Mouse (Mus musculus) heart, adult 2 months (tissue): ENCODE data around the gene Shpk.

ENCODE experiments used
- CTCF ChIP-seq: fragments of 200-600 bp; IDR thresholded peaks from 2 replicates; pipeline ENCODE4 v1.8.1; 2022; ENCODE audit warnings: antibody characterized with exemption, mild to moderate bottlenecking, moderate library complexity
- POLR2A ChIP-seq: fragments of 200-500 bp; IDR thresholded peaks from 2 replicates; pipeline ENCODE4 v1.6.1; 2011; ENCODE audit warnings: mild to moderate bottlenecking, low read depth, low read length, control low read depth; ENCODE audit not compliant: insufficient read depth

DNA sequence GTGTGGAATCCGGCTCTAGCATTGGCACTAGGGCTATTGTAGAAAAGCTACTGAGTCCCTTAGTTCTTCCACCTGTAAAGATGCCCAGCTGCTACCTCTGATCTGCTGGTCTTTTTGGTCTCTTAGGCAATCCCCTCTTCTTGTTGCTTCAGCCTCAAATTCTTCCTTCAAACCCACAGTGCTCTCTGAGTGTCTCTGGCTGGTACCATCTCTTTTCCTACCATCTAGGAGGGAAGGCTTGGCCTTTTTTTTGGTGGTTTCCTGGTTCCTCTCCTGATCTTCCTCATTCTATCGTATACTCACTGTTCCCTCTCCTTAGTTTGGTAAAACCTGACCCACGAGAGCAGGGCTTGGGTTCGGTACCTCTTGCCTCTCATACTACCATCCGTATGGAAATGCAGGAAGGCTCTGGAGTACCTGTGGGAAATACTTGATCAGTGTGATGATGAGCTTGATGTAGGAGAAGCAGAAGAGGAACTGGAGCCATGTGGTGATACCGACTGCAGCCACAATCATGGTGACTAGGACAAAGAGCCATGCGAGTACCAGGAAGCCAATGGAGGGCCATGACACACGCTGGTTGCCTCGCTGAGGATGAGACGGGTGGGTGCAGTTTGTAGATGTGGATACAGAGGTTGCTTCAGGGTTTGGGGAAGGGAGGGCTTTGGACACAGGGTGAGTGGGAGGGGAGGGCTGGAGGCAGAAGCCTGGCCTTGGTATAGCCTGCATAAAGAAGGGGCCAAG, 13.2 kb upstream of the Shpk start:
- TF ChIP-seq CTCF, result no peak
- TF ChIP-seq POLR2A, result no peak
